In the genomic region with DNA sequence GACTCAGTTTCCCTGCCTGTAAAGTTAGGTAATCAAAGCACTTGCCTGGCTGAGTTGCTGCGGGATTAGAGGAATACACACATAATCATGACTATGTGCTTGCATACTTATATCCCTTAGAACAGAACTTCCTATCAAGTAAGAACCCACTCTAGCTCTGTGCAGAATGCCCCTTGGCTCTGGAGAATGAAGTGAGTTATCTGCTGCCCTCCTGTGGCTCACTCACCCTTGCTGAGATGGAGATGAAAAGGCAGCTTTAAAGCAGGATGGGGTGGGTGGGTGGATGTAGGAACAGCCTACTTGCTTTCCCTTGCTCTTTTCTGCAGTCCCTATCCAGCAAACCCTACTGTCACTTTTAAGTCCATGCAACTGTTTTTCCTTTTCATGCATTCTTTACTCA, we compare ENCODE assay signal across 21 mouse cellular contexts. TPM values are rescaled to one million over a fixed set of nuclear protein-coding genes. Genes with fewer than 3 reads are reported as not detected.
A peak's percentile ranks its signal among the peaks of the same experiment; 100 is the strongest.
DNase-seq lines count a peak whose midpoint lies in the region; ATAC-seq and TF ChIP-seq lines count a peak whose summit lies in the region.
"Had no signal": no experiment of that assay in that cellular context is flagged by ENCODE, and none has a peak within 500 bp of the region (broad histone marks: within the 10 kb centered on the region; RNA-seq: fewer than 3 reads in every experiment).

No protein-coding gene starts in this region.

- TF ChIP-seq CTCF in kidney, postnatal 0 days (IDR thresholded peaks at IDR 0.05; ENCODE audit: low read depth), result peak; percentile 54
- TF ChIP-seq CTCF in lung, embryonic 14.5 days (IDR thresholded peaks at IDR 0.05; ENCODE audit: low read depth), result 0 out of 2 replicates have a peak, but pooled peaks have one; percentile 12
- TF ChIP-seq CTCF in cortical plate, adult 2 months (IDR thresholded peaks at IDR 0.05; ENCODE audit: extremely low read depth, insufficient read depth, low read length), result peak; percentile 32

- no peaks in the 10 kb centered on the region for H3K4me1 ChIP-seq in kidney, postnatal 0 days (replicated peaks; ENCODE audit: insufficient read depth, low read length)
- H3K4me1 ChIP-seq in lung, embryonic 14.5 days (ENCODE audit: insufficient read depth), result no peaks in the 10 kb centered on the region
- H3K4me1 ChIP-seq in cortical plate, adult 2 months (ENCODE audit: control insufficient read depth, insufficient read depth, low read length), result no peaks in the 10 kb centered on the region
- H3K4me1 ChIP-seq: heart, embryonic 15.5 days; hindbrain, embryonic 12.5 days; limb, embryonic 10.5 days; liver, embryonic 13.5 days; midbrain, embryonic 12.5 days; stomach, embryonic 15.5 days had no signal

- H3K36me3 ChIP-seq in kidney, postnatal 0 days (ENCODE audit: insufficient read depth, low read length), result peaks cover 57% of the 10 kb centered on the region
- peaks cover 80% of the 10 kb centered on the region for H3K36me3 ChIP-seq in lung, embryonic 14.5 days (ENCODE audit: insufficient read depth)

- no peak overlapping the region for H3K9ac ChIP-seq in kidney, postnatal 0 days (ENCODE audit: low read depth, low read length)
- H3K9ac ChIP-seq in lung, embryonic 14.5 days, result no peak overlapping the region
- H3K9ac ChIP-seq: heart, embryonic 15.5 days; hindbrain, embryonic 12.5 days; liver, embryonic 13.5 days; midbrain, embryonic 12.5 days; stomach, embryonic 15.5 days had no signal

- no peak for TF ChIP-seq POLR2A in cortical plate, adult 2 months (IDR thresholded peaks at IDR 0.05; ENCODE audit: extremely low read depth, insufficient read depth, low read length)

- no peaks in the 10 kb centered on the region for H3K27me3 ChIP-seq in kidney, postnatal 0 days (ENCODE audit: insufficient read depth, low read length)
- H3K27me3 ChIP-seq in lung, embryonic 14.5 days (ENCODE audit: insufficient read depth, low read length), result no peaks in the 10 kb centered on the region
- H3K27me3 ChIP-seq: heart, embryonic 15.5 days; hindbrain, embryonic 12.5 days; liver, embryonic 13.5 days; midbrain, embryonic 12.5 days; stomach, embryonic 15.5 days had no signal

- 100% methylated on average over 1 of the region's 1 CpGs for WGBS in kidney, postnatal 0 days
- WGBS in lung, embryonic 14.5 days, result 91% methylated on average over 1 of the region's 1 CpGs

- no peaks in the 10 kb centered on the region for H3K9me3 ChIP-seq in kidney, postnatal 0 days (replicated peaks; ENCODE audit: low read length)
- no peaks in the 10 kb centered on the region for H3K9me3 ChIP-seq in lung, embryonic 14.5 days (ENCODE audit: low read depth, low read length)
- H3K9me3 ChIP-seq: heart, embryonic 15.5 days; hindbrain, embryonic 12.5 days; limb, embryonic 10.5 days; liver, embryonic 13.5 days; midbrain, embryonic 12.5 days; stomach, embryonic 15.5 days had no signal

- H3K27ac ChIP-seq in kidney, postnatal 0 days, result no peak overlapping the region
- no peak overlapping the region for H3K27ac ChIP-seq in lung, embryonic 14.5 days (ENCODE audit: low read depth)
- no peak overlapping the region for H3K27ac ChIP-seq in cortical plate, adult 2 months (ENCODE audit: insufficient read depth, low read length)
- H3K27ac ChIP-seq: heart, embryonic 15.5 days; hindbrain, embryonic 12.5 days; limb, embryonic 10.5 days; liver, embryonic 13.5 days; midbrain, embryonic 12.5 days; stomach, embryonic 15.5 days had no signal

- ATAC-seq in kidney, postnatal 0 days (replicated peaks; ENCODE audit: low FRiP score, low read depth), result no peak
- ATAC-seq in lung, embryonic 14.5 days (ENCODE audit: insufficient read depth), result no peak

- DNase-seq in kidney, postnatal 0 days (ENCODE audit: low spot score), result no peak
- DNase-seq in kidney, postnatal 36 days, result no peak
- no peak for DNase-seq in lung, embryonic 14.5 days
- no peak for DNase-seq in lung, postnatal 25 days (ENCODE audit: low spot score)
- DNase-seq in ES-CJ7 (ENCODE audit: low read depth, low spot score), result peak; percentile 34
- no peak for DNase-seq in thymus, postnatal 36 days
- DNase-seq in spleen, postnatal 36 days (ENCODE audit: low spot score in 2 of 2), result no peak
- DNase-seq: cerebellum, adult 11 months; heart, adult 18-20 months; kidney, adult 11 months; liver, embryonic 13.5 days; lung, postnatal 36 days; thymus, postnatal 14 days had no signal

- no peak overlapping the region for H3K4me2 ChIP-seq in kidney, postnatal 0 days (ENCODE audit: low read length)
- H3K4me2 ChIP-seq in lung, embryonic 14.5 days, result no peak overlapping the region
- H3K4me2 ChIP-seq: heart, embryonic 15.5 days; hindbrain, embryonic 12.5 days; liver, embryonic 13.5 days; midbrain, embryonic 12.5 days; stomach, embryonic 15.5 days had no signal

- no peak overlapping the region for H3K4me3 ChIP-seq in kidney, postnatal 0 days (replicated peaks; ENCODE audit: low read depth, low read length)
- no peak overlapping the region for H3K4me3 ChIP-seq in lung, embryonic 14.5 days (ENCODE audit: low read depth, low read length)
- no peak overlapping the region for H3K4me3 ChIP-seq in cortical plate, adult 2 months (ENCODE audit: insufficient read depth, low read length)
- H3K4me3 ChIP-seq: heart, embryonic 15.5 days; hindbrain, embryonic 12.5 days; limb, embryonic 10.5 days; liver, embryonic 13.5 days; midbrain, embryonic 12.5 days; stomach, embryonic 15.5 days had no signal

RNA-seq across cellular contexts. Expression of a gene that starts 24.1 kb away (rescaled TPM):
- polyA plus RNA-seq in kidney, postnatal 0 days (2015; fragmentation: Nextera tagmentation; extraction: Ambion mirVana), result 292 and 296 TPM in 2 replicates
- 113 and 114 TPM in 2 replicates for polyA plus RNA-seq in lung, embryonic 14.5 days (2014; fragmentation: Nextera tagmentation; extraction: Ambion mirVana)
- 36.7 and 37.6 TPM in 2 replicates for polyA plus RNA-seq in cortical plate, adult 2 months (2012; rRNA removed)

RNA-seq across cellular contexts. Expression of a gene that starts 24.3 kb away (rescaled TPM):
- 9.2 and 9.8 TPM in 2 replicates for polyA plus RNA-seq in kidney, postnatal 0 days (2015; fragmentation: Nextera tagmentation; extraction: Ambion mirVana)
- 14.4 and 15.5 TPM in 2 replicates for polyA plus RNA-seq in lung, embryonic 14.5 days (2014; fragmentation: Nextera tagmentation; extraction: Ambion mirVana)
- 13.2 and 13.5 TPM in 2 replicates for polyA plus RNA-seq in cortical plate, adult 2 months (2012; rRNA removed)

RNA-seq across cellular contexts. Expression of a gene that starts 39.2 kb away (rescaled TPM):
- polyA plus RNA-seq in kidney, postnatal 0 days (2015; fragmentation: Nextera tagmentation; extraction: Ambion mirVana), result 3.3 and 3.9 TPM in 2 replicates
- 0.14 TPM in 1 of 2 replicates, not detected in the other for polyA plus RNA-seq in lung, embryonic 14.5 days (2014; fragmentation: Nextera tagmentation; extraction: Ambion mirVana)
- 4.7 and 6.8 TPM in 2 replicates for polyA plus RNA-seq in cortical plate, adult 2 months (2012; rRNA removed)
- polyA plus RNA-seq: midbrain, embryonic 12.5 days had no signal

RNA-seq across cellular contexts. Expression of a gene that starts 42.9 kb away (rescaled TPM):
- not detected in 2 replicates for polyA plus RNA-seq in kidney, postnatal 0 days (2015; fragmentation: Nextera tagmentation; extraction: Ambion mirVana)
- polyA plus RNA-seq in lung, embryonic 14.5 days (2014; fragmentation: Nextera tagmentation; extraction: Ambion mirVana), result not detected in 2 replicates
- polyA plus RNA-seq in cortical plate, adult 2 months (2012; rRNA removed), result 0.83 and 1.7 TPM in 2 replicates
- polyA plus RNA-seq: embryonic facial prominence, embryonic 14.5 days; forebrain, embryonic 11.5 days; heart, embryonic 15.5 days; hindbrain, embryonic 12.5 days; limb, embryonic 10.5 days; liver, embryonic 13.5 days; midbrain, embryonic 12.5 days; stomach, embryonic 15.5 days had no signal

RNA-seq across cellular contexts. Expression of a gene that starts 59.0 kb away (rescaled TPM):
- polyA plus RNA-seq in kidney, postnatal 0 days (2015; fragmentation: Nextera tagmentation; extraction: Ambion mirVana), result not detected in 2 replicates
- not detected in 2 replicates for polyA plus RNA-seq in lung, embryonic 14.5 days (2014; fragmentation: Nextera tagmentation; extraction: Ambion mirVana)
- 1.1 and 1.3 TPM in 2 replicates for polyA plus RNA-seq in cortical plate, adult 2 months (2012; rRNA removed)
- polyA plus RNA-seq: embryonic facial prominence, embryonic 14.5 days; forebrain, embryonic 11.5 days; heart, embryonic 15.5 days; hindbrain, embryonic 12.5 days; limb, embryonic 10.5 days; liver, embryonic 13.5 days; midbrain, embryonic 12.5 days; stomach, embryonic 15.5 days had no signal
